Mouse (Mus musculus) liver, adult 2 months (tissue): Measurements from ENCODE around the gene Metrnl.

Experiments
- CTCF ChIP-seq: fragments of 200-500 bp; IDR thresholded peaks from 2 replicates; pipeline ENCODE4 v1.5.1; 2011; ENCODE audit warnings: low read depth, low read length, control low read depth
- POLR2A ChIP-seq: fragments of 200-500 bp; IDR thresholded peaks from 2 replicates; pipeline ENCODE4 v1.6.1; 2011; ENCODE audit warnings: low read length, control low read depth; ENCODE audit not compliant: insufficient read depth; ENCODE audit errors: extremely low read depth

DNA sequence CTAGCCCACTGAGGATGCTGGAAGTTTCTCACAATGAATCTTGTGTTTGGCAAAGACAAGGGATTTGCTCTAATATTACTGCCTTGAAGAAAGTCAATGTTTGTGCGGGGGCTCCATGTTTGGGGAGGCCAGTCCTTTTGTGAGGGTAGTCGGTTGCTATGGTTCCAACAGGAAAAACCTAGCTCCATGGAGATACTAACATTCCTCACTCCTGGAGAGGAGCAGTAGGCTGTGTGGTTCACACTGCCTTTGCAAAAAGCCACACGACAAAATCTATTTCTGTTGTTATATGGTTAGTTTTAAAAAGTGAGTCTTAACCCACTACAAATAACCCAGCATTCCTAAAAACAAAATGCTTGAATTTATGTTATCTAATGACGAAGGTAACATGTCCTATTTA lies 47.7 kb upstream of the Metrnl start:
- TF ChIP-seq CTCF: no peak
- TF ChIP-seq POLR2A: no peak
